Mouse (Mus musculus): ENCODE measurements around the gene Gm17334. TPM values are rescaled to one million over a fixed set of nuclear protein-coding genes. Genes with fewer than 3 reads are reported as not detected.

Gm17334 gene
- polyA plus RNA-seq (2016; fragmentation: Nextera tagmentation; extraction: Ambion mirVana) = not detected in 2 replicates

DNA sequence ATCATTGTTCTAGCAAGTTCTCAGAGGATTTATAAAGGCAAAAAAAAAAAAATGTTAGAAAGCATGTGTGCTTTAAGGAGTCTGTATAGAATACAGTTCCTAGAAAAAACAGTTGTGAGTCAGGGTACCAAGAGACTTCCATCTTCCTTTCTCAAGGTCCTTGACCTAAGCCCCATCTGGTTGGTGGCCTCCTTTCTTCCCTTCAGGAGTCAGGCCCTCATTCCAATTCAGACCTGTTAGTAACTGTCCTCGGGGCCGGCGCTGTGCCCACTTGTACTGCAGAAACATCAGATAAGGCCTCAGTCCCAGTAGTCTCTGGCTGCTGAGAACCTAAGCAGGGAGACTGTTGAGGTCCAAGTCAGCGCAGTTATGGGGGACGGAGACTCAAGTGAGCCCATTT lies at the start of gene Gm17334:
Gene Gm17334 (minus strand): TSS at position 101 of the 400 bp plus-strand sequence.
- Histone ChIP-seq H3K36me3 (no peaks in the 10 kb centered on the region), H3K27me3 (ENCODE audit: low read depth, poor library complexity, severe bottlenecking) (peaks cover 54% of the 10 kb centered on the region), H3K4me3 (no peak within 1 kb of the TSS), H3K27ac (replicated peaks) (no peak within 1 kb of the TSS), H3K4me1 (peaks cover 20% of the 10 kb centered on the region), H3K9me3 (replicated peaks) (no peaks in the 10 kb centered on the region)
- 91% methylated on average over 5 of the region's 5 CpGs for WGBS
- DNase-seq (ENCODE audit: low spot score) = no peak

DNA sequence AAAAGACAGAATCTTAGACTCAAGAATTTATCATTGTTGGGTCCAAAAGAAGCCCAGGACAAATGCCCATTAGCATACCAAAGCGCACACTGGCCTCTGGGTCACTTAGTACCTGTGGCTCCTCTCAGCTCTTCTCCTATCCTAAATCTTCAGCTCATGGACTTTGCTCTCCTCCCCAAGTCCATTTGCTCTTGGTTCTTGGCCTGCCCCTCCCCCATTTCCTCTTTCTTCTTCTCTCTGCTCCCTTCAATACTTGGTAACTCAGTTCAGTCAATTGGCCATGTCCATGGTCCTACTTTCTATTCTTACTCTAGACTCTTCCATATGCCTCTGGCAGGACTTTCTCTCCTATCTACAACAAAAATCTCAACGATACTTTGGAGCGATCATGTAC lies 49.0 kb upstream of the Gm17334 start:
- 89% methylated on average over 3 of the region's 3 CpGs for WGBS

DNA sequence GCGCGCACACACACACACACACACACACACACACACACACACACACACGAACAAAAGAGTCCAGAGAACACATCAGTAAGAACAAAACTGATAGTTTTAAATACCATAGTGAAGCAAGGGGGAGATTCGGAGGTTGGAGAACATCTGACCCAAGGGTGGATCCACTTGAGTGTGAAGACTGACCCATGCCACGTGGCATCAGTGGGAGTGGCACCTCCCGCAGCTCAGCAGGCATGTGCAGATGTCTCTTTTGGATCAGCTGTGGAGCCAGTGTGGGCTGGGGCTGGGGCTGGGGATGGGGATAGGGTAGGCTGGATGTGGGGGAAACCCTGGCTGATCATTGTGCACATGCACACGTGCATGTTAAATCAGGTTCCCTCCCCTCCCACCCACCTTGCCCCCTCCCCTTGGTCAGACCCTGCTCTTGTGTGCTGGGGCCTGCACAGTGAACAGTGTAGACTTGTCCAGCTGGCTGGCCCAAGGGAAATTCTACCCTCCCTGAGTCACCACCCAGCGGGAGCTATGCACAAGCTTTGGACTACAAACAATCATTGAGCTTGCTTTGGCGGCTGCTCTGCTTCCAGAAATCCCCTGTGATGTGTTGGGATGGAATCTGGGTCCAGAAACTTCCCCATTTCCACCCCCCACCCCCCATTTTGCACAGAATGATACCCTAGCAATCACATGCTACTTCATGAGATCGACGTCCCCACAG lies 48.4 kb upstream of the Gm17334 start:
- no peak for DNase-seq (ENCODE audit: low spot score)
- no peaks in the 10 kb centered on the region for H3K9me3 ChIP-seq (replicated peaks)
- 89% methylated on average over 11 of the region's 11 CpGs for WGBS
- no peak overlapping the region for H3K4me3 ChIP-seq
- H3K36me3 ChIP-seq = no peaks in the 10 kb centered on the region
- H3K27ac ChIP-seq (replicated peaks) = no peak overlapping the region
- no peaks in the 10 kb centered on the region for H3K27me3 ChIP-seq (ENCODE audit: low read depth, poor library complexity, severe bottlenecking)
- H3K4me1 ChIP-seq = peaks cover 4% of the 10 kb centered on the region; the same call in 1 of the 2 replicates

More for the DNA sequence above, 49.0 kb upstream of the Gm17334 start:
- Histone ChIP-seq H3K4me1 (peaks cover 4% of the 10 kb centered on the region; the same call in 1 of the 2 replicates), H3K9me3 (replicated peaks) (no peaks in the 10 kb centered on the region), H3K27me3 (ENCODE audit: low read depth, poor library complexity, severe bottlenecking) (no peaks in the 10 kb centered on the region), H3K4me3 (no peak overlapping the region), H3K27ac (replicated peaks) (no peak overlapping the region), H3K36me3 (no peaks in the 10 kb centered on the region)
- DNase-seq (ENCODE audit: low spot score) = no peak

DNA sequence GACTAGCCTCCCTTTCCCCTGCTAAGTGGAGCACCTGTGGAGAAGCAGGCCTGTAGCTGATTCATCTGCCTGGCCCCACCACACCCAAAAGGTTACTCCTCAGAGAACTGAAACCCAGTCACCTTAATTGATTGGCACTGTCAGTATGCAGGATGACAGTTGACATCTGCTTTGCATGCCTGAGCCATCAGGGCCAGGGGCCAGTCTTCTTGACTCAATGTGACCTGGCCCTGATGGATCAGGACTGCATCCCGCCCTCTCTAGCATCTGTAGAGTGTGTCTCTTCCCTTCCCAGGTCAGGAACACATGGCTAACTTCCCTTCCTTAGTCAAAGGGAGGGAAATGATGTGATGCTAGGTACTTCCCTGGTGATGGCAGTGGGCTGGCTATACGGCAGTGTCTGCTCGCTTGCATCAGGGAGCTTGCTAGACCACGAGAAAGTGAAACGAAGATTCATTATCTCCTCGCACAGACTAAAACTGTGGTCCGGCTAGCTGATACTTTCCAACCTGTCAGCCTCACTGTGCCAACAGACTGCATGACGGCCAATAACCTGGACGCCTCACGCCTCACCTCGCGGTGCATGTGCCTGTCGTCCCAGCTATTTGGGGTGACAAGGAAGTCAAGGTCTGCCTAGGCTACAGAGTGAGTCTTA lies 47.7 kb upstream of the Gm17334 start:
- Histone ChIP-seq H3K27ac (replicated peaks) (no peak overlapping the region), H3K9me3 (replicated peaks) (no peaks in the 10 kb centered on the region), H3K4me1 (peaks cover 4% of the 10 kb centered on the region; the same call in 1 of the 2 replicates), H3K4me3 (no peak overlapping the region), H3K27me3 (ENCODE audit: low read depth, poor library complexity, severe bottlenecking) (no peaks in the 10 kb centered on the region), H3K36me3 (no peaks in the 10 kb centered on the region)
- no peak for DNase-seq (ENCODE audit: low spot score)
- WGBS = 91% methylated on average over 13 of the region's 13 CpGs

DNA sequence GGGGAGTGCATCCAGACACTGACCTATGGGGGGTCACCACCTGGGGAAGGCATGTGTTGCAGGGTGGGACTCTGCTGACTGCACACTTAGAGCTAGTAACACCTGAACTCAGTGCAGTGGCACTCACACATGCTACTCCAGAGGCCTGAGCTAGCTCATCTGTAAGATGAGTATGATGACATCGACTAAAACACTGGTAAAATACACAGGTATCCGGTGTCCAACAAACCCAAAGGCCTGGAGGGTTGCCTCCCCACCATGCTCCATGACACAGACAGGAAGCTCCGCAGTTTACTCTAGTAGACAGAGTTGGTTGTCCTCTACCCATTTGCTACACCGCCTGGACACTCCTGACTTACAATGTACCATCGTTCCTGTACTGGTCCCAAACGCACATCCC lies 46.5 kb upstream of the Gm17334 start:
- H3K27ac ChIP-seq (replicated peaks) = no peak overlapping the region
- H3K4me1 ChIP-seq = peaks cover 4% of the 10 kb centered on the region; the same call in 1 of the 2 replicates
- no peak for DNase-seq (ENCODE audit: low spot score)
- WGBS = 92% methylated on average over 6 of the region's 6 CpGs
- H3K4me3 ChIP-seq = no peak overlapping the region
- H3K36me3 ChIP-seq = no peaks in the 10 kb centered on the region
- H3K27me3 ChIP-seq (ENCODE audit: low read depth, poor library complexity, severe bottlenecking) = no peaks in the 10 kb centered on the region
- no peaks in the 10 kb centered on the region for H3K9me3 ChIP-seq (replicated peaks)

DNA sequence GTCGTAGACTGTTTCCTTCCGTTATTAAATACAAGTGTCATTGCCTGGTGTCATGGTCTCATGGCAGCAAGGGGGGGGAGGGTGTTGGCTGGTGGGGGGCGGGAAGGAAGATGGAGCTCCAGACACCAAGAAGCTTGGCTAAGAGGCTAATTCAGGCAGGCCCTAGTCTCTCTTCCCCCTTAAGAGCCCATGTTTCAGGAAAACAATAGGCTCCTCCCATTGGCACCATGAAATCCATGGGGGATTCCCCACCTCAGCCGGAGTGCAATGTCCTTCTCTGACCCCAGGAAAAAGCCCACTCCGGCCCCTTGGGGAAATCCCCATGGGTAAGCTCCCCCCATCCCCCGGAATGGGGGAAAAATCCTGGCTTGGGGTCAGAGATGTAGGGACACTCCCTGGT lies 45.8 kb upstream of the Gm17334 start:
- Histone ChIP-seq H3K27ac (replicated peaks) (no peak overlapping the region), H3K9me3 (replicated peaks) (no peaks in the 10 kb centered on the region)
- 67% methylated on average over 6 of the region's 6 CpGs for WGBS

DNA sequence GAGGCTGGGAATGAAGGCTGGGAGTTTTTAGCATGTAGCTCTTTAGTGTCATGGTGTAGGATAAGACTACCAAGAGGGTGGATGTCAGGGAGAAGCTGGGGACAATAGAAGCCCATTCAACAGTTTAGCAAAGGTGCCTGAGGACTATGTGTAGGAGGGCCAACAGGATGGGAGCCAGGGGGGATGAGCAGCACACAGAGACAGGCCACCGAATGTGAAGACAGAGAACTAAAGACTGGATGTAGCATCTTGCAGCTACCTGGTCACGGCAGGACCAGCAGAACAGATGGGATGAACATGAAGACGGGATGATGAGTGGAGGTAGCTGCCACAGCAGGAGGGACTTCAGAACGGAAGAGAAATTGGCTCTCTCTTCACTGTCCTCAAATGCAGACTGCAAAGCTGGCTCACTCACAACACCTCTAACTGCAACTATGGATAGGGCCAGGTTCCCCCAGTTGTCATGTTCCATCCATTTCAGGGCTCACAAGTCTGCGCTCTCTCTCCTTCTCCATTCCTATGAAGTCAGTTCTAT lies 43.9 kb upstream of the Gm17334 start:
- no peak overlapping the region for H3K4me3 ChIP-seq
- no peaks in the 10 kb centered on the region for H3K36me3 ChIP-seq
- 87% methylated on average over 5 of the region's 5 CpGs for WGBS
- no peak overlapping the region for H3K27ac ChIP-seq (replicated peaks)
- peaks cover 4% of the 10 kb centered on the region; the same call in 1 of the 2 replicates for H3K4me1 ChIP-seq
- H3K9me3 ChIP-seq (replicated peaks) = no peaks in the 10 kb centered on the region
- no peaks in the 10 kb centered on the region for H3K27me3 ChIP-seq (ENCODE audit: low read depth, poor library complexity, severe bottlenecking)
- no peak for DNase-seq (ENCODE audit: low spot score)

More for the DNA sequence above, 45.8 kb upstream of the Gm17334 start:
- H3K27me3 ChIP-seq (ENCODE audit: low read depth, poor library complexity, severe bottlenecking) = no peaks in the 10 kb centered on the region
- no peaks in the 10 kb centered on the region for H3K36me3 ChIP-seq
- DNase-seq (ENCODE audit: low spot score) = no peak
- H3K4me1 ChIP-seq = peaks cover 4% of the 10 kb centered on the region; the same call in 1 of the 2 replicates
- H3K4me3 ChIP-seq = no peak overlapping the region

DNA sequence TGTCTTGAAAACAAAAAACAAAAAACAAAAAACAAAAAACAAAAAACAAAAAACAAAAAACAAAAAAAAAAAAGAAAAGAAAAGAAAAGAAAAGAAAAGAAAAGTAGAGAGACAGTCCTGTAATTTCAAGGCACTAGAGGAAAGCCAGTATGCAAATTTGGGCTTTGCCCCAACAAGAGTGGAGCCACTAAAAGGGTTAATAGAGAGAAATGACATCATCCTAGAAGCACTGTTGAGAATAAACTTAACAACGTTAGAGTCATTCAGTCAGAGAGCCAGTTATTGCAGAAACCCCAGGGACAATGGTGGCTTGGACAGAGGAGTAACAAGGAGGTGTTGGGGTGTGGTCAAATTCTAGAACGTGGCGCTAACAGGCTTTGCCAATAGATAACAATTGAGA lies 41.8 kb upstream of the Gm17334 start:
- DNase-seq (ENCODE audit: low spot score) = no peak
- Histone ChIP-seq H3K27me3 (ENCODE audit: low read depth, poor library complexity, severe bottlenecking) (no peaks in the 10 kb centered on the region), H3K36me3 (no peaks in the 10 kb centered on the region), H3K9me3 (replicated peaks) (no peaks in the 10 kb centered on the region), H3K27ac (replicated peaks) (no peak overlapping the region), H3K4me3 (no peak overlapping the region), H3K4me1 (peaks cover 4% of the 10 kb centered on the region; the same call in 1 of the 2 replicates)
- WGBS = 72% methylated on average over 3 of the region's 3 CpGs

DNA sequence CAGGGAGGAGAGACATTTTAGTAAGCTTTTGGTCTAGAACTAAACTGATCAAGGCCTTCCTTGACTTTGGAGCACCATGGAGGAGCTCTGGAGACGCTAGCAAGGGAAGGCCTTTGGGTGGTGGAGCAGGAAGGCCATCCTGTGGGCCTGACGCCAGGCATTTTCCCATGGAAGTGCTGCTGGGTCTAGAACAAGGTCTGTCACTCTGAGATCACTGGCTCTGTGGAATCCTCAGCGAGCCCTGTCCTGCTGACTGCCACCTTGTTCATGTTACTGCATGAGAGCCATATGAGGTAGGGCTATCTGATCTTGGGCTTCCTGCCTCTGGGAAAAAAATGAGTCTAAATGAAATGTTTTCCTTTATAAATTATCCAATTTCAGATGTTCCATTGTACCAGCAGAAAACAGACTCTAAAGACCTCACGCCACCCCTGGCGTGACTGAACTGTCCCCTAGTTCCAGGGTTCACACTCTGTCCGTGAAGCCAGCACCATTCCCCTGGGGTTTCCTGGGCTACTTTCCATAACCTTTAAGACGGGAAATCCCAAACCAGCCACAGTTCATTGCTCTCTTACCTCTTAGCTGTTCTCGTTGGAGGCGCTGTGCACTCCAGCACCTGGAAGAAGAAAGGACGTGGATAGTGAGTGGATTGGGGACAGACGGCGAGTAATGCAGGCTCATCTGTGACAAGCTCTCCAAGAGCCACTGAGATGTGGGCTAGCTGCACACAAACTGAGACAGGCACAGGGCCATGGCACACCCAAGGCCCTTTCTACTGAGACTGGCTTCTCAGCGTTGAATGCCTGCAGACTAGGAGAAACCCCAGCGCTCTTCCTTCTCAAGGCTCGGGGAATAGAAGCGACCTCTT lies 40.2 kb upstream of the Gm17334 start:
- no peaks in the 10 kb centered on the region for H3K27me3 ChIP-seq (ENCODE audit: low read depth, poor library complexity, severe bottlenecking)
- DNase-seq (ENCODE audit: low spot score) = no peak
- no peaks in the 10 kb centered on the region for H3K9me3 ChIP-seq (replicated peaks)
- no peak overlapping the region for H3K27ac ChIP-seq (replicated peaks)
- H3K4me1 ChIP-seq = no peaks in the 10 kb centered on the region
- H3K4me3 ChIP-seq = no peak overlapping the region
- H3K36me3 ChIP-seq = no peaks in the 10 kb centered on the region
- 88% methylated on average over 16 of the region's 16 CpGs for WGBS

DNA sequence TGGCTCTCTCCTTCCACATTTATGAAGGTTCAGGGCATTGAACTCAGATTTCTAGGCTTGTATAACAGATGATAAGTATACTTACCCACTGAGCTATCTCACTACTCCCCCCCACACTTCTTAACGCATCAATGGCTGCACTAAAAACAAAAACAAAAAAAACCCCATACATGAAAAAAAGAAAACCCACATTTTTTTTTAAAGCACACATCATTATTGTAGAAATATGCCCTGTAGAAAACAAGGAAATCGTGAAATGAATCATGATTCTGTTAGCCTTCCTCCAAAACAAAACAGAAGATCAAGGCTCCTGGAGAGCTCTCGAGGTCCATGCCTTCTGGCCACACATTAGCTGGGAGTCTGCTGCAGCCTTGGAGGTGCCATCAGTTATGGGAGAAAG lies 38.3 kb upstream of the Gm17334 start:
- Histone ChIP-seq H3K36me3 (no peaks in the 10 kb centered on the region), H3K9me3 (replicated peaks) (no peaks in the 10 kb centered on the region)
- 81% methylated on average over 3 of the region's 3 CpGs for WGBS

DNA sequence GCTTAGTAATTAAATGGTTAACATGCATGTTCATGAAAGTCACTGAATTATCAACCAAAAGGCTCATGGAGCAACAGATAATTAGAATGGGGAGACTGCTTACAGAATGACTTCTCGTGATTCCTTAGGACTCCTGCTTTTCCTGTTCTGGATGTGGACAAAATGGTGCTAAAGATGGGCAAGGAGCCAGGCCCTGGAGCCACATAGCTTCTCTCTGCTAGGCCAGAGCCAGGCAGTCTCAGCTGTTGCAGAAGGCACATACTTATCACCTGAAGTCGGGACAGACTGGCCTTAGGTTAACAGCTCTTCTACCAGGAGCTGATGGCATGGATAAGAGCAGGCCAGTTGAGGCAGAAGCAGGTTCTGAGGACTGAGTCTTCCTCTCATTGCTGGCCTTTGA lies 37.8 kb upstream of the Gm17334 start:
- WGBS = 88% methylated on average over 2 of the region's 2 CpGs
- DNase-seq (ENCODE audit: low spot score) = no peak
- H3K27me3 ChIP-seq (ENCODE audit: low read depth, poor library complexity, severe bottlenecking) = no peaks in the 10 kb centered on the region
- no peaks in the 10 kb centered on the region for H3K4me1 ChIP-seq
- H3K36me3 ChIP-seq = no peaks in the 10 kb centered on the region
- no peaks in the 10 kb centered on the region for H3K9me3 ChIP-seq (replicated peaks)
- no peak overlapping the region for H3K4me3 ChIP-seq
- H3K27ac ChIP-seq (replicated peaks) = no peak overlapping the region

More for the DNA sequence above, 38.3 kb upstream of the Gm17334 start:
- Histone ChIP-seq H3K27ac (replicated peaks) (no peak overlapping the region), H3K4me1 (no peaks in the 10 kb centered on the region), H3K4me3 (no peak overlapping the region), H3K27me3 (ENCODE audit: low read depth, poor library complexity, severe bottlenecking) (no peaks in the 10 kb centered on the region)
- no peak for DNase-seq (ENCODE audit: low spot score)

DNA sequence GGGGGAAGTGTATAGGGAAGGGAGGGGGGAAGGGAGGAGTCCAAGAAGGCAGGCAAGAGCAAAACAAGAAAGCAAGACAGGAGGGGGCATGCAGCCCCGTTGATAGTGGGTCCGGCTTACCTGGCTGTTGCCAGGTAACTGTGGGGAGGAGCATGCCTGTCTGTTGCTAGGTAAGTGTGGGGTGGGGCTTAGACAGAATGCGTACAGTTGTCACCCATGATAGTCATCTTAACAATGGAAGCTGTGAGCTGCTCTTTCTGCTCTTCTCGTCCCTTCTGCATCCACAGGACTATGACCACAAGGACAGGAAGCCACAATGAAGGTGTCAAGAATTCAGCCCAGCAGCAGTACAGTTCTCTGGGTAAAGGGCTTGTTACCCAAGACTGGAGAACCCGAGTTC lies 37.2 kb upstream of the Gm17334 start:
- no peak for DNase-seq (ENCODE audit: low spot score)
- H3K9me3 ChIP-seq (replicated peaks) = no peaks in the 10 kb centered on the region
- no peaks in the 10 kb centered on the region for H3K4me1 ChIP-seq
- H3K36me3 ChIP-seq = no peaks in the 10 kb centered on the region
- H3K27me3 ChIP-seq (ENCODE audit: low read depth, poor library complexity, severe bottlenecking) = no peaks in the 10 kb centered on the region
- H3K4me3 ChIP-seq = no peak overlapping the region
- no peak overlapping the region for H3K27ac ChIP-seq (replicated peaks)
- WGBS = 56% methylated on average over 5 of the region's 5 CpGs
